Mouse (Mus musculus) kidney, postnatal 4 days (tissue): Measurements from ENCODE around the gene Lhx4.
A peak's percentile ranks its signal among the peaks of the same experiment; 100 is the strongest.

Source experiments
- DNase-seq, 2 experiments: peaks; one replicate each; pipeline ENCODE4 v3.0.0; 2021; ENCODE audit warnings: mixed read lengths in 2 of 2

Lhx4 gene

DNA sequence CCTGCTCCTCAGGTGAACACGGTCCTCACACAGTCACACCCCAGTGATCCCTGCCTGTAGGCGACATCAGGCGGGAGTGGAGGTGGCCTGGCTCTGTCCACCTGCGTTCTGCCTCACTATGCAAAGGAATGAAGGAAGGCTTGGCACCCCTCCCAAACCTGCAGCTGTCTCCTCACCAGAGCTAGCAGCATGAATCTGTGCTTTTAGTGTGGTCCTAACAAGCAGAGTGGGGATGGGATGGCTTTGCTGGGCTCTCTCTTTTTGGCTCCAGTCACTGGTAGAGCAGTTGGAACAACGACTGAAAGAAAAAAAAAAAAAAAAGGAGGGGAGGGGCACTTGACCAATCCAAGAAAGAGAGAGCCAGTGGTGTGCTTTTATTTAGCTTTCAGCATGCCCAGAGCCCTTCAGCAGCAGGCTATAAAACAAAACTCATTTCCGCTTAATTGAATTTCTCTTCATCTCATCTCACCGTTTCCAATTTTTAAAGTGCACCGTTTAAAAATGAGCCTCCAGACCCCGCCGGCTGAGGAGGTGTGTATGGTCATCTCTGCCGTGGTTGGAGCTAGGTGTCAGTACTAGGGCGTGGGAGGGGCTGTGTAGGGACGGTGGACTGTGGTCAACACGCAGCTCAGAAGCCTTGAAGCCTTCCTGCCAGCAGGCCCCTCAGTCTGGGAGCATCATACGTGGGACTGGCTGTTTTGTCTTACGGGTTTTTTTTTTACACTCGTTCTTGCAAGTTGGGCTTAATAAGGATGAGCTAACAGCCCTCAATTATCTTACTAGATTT lies 52.9 kb downstream of the Lhx4 start:
- DNase-seq, result peak; percentile 44 to 51

DNA sequence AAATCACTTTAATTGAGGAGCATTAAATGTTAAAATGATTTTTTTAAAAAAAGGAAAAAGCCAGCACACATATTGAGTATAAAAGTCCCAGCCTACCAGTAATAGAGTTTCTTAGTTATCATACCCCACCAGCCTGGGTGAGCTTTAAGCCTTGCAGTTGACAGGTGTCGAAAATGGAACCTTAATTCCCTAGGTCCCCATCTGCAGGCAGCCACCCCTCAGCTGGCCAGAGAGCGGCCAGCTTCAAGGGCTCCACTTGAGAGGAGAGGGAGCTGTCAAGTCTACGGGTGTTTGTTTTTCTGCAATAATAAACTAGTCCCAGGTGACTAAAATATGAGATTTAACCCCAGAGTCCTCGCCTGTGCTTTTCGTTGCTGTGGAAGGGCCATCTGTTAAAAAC lies 58.0 kb downstream of the Lhx4 start:
- no peak for DNase-seq

DNA sequence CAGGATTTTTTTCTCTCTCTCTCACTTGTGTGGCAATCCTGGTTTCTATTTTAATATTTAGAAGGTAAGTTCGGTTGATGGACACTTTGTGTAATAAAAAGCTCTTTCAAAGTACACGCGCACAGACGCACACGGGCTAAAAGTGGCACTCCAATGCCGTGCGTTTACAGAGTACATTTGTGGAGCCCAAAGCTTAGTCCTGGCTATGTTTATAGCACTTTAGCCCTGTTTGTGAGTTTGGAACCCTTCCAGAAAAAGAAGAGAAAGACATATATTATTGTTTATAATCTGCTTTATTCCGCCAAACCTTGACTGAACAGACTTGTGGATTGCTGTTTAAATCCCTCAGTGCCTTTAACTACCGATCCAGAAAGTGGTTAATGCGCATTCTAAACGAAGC lies 58.5 kb downstream of the Lhx4 start:
- DNase-seq, result no peak

DNA sequence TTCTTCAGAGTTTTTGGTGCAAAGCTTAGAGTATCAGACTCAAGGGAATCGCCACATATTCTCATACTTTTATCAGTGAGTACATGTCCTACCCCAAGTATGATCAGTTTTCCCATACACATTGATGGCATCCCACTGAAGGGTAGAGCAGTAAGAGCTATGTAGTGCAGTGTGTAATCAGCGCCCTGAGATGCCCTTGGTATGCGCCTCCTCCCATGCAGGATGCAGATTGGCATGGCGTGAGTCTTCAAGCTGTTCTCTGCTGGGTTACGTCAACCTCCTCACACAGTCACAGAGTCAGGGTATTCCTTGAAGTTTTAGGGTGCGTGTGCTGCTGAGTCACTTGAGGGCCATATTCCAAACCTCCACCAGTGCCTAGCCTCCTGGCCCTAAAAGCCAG lies 59.3 kb downstream of the Lhx4 start:
- no peak for DNase-seq

- no peak for DNase-seq
These were observed 61.9 kb downstream of the Lhx4 start for GRCm38 (mm10) chr1:155689558-155689957.

GRCm38 (mm10) chr1:155689141-155689540 lies 62.3 kb downstream of the Lhx4 start:
- DNase-seq, result no peak

GRCm38 (mm10) chr1:155686816-155687215 lies 64.7 kb downstream of the Lhx4 start:
- peak; percentile 17 to 20 for DNase-seq

- no peak for DNase-seq
These were observed 70.2 kb downstream of the Lhx4 start for GRCm38 (mm10) chr1:155681116-155681799.

GRCm38 (mm10) chr1:155675570-155675969 lies 75.9 kb downstream of the Lhx4 start:
- no peak for DNase-seq

GRCm38 (mm10) chr1:155663994-155664393 lies 87.5 kb downstream of the Lhx4 start:
- no peak for DNase-seq

- DNase-seq, result no peak
These were observed 95.2 kb downstream of the Lhx4 start for GRCm38 (mm10) chr1:155656321-155656720.

GRCm38 (mm10) chr1:155654961-155655360 lies 96.5 kb downstream of the Lhx4 start:
- DNase-seq, result no peak

DNA sequence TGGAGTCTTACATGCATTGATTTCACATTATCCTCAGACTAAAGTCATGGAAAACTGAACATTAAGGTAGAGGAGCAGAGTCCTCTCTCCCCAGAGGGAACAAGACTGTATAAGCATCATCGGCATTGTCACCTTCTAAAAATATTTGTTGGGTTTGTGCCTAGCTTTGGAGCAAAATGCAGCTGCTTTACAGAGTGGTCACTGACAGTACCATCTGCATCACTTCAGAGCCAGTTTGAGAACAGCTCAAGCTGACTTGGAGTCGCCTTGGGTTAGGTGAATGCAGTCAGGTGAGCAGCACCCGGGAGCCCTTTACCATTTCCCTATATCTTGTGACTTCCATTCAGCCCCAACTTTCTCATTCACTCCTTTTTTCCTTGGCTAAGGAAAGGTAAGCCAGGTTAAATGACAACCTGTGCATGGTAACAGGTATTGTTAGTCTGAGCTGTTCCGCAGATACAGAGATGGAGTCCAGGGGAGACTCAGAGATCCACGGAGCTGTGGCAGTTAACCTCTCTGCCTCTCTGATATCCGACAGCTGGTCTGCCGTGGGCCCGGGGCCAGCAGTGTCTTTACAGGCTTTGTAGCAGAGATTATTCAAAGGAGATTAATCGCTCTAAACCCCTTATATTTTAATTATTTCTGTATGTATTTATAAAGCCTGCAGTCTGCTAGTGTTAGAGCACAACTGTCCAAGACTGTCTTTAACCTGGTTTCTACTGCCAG lies 101.2 kb downstream of the Lhx4 start:
- DNase-seq, result peak; percentile 63 to 64
